Mouse (Mus musculus) forebrain, embryonic 15.5 days (tissue): ENCODE results near the gene 4930522H14Rik. TPM values are rescaled to one million over a fixed set of nuclear protein-coding genes. Genes with fewer than 3 reads are reported as not detected.

Experiments used
- ATAC-seq: fragments of 200-750 bp; cut with Nextera tagmentation; replicated peaks from 2 replicates; pipeline ENCODE4 v1.8.0; 2017; ENCODE audit warnings: mild to moderate bottlenecking, moderate TSS enrichment, moderate library complexity
- H3K27ac ChIP-seq: fragments of 300-500 bp; sonication (generic); replicated peaks from 2 replicates; pipeline ENCODE4 v1.5.1; 2015; ENCODE audit warnings: mild to moderate bottlenecking, inconsistent platforms
- H3K27me3 ChIP-seq: fragments of 300-500 bp; sonication (generic); 2 replicates; pipeline ENCODE4 v1.6.1; 2015; ENCODE audit warnings: inconsistent platforms
- H3K36me3 ChIP-seq: fragments of 300-500 bp; sonication (generic); 2 replicates; pipeline ENCODE4 v1.6.1; 2015; ENCODE audit warnings: mild to moderate bottlenecking, inconsistent platforms
- H3K4me1 ChIP-seq: fragments of 300-500 bp; sonication (generic); 2 replicates; pipeline ENCODE4 v1.6.1; 2015; ENCODE audit warnings: inconsistent platforms
- H3K4me2 ChIP-seq: fragments of 300-500 bp; sonication (generic); replicated peaks from 2 replicates; pipeline ENCODE4 v1.6.1; 2015; ENCODE audit warnings: mild to moderate bottlenecking, inconsistent platforms
- H3K4me3 ChIP-seq: fragments of 300-500 bp; sonication (generic); 2 replicates; pipeline ENCODE4 v1.5.1; 2015; ENCODE audit warnings: mild to moderate bottlenecking, inconsistent platforms
- H3K9ac ChIP-seq: fragments of 300-500 bp; sonication (generic); replicated peaks from 2 replicates; pipeline ENCODE4 v1.6.1; 2015; ENCODE audit warnings: mild to moderate bottlenecking, inconsistent platforms
- H3K9me3 ChIP-seq: fragments of 300-500 bp; sonication (generic); 2 replicates; pipeline ENCODE4 v1.6.1; 2016; ENCODE audit warnings: inconsistent platforms
- WGBS: fragments of 180-500 bp; shearing (Covaris S2); methylation state at CpG from one replicate; pipeline ENCODE4 v1.1.7; 2015; ENCODE audit warnings: mixed read lengths; 5-methylcytosine and 5-hydroxymethylcytosine counted together
- polyA plus RNA-seq: library from polyadenylated mRNA; unstranded; fragments of >200 nt; fragmentation: Nextera tagmentation; extraction: Ambion mirVana; gene quantifications from 2 replicates; pipeline ENCODE4 v1.2.1, GENCODE M21; 2015

The 4930522H14Rik gene
- not detected in 2 replicates for polyA plus RNA-seq

DNA sequence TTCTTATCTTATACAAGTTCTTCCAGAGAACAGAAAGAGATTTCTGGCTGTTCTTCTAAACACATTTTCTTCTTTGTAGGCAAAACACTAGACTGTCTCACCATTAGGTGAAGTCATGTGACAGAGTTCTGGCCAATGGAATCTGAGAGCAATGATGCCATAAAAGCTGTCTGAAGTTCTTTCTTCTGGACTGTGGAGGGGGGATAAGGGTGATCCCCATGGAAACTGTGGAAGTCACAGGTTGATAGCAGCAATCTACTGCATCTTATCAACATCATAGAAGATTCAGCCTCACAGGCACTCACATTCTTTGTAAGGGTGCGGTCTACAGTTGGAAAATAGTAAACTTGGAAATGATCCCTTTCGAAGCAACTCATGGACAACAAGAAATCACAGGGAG lies at the start of gene 4930522H14Rik:
TSS of gene 4930522H14Rik (minus strand) at position 187 of the 400 bp plus-strand sequence.
- 96% methylated on average over 2 of the region's 2 CpGs for WGBS
- H3K27me3 ChIP-seq: no peaks in the 10 kb centered on the region
- 0 out of 2 replicates have a peak, but pooled peaks cover 3% of the 10 kb centered on the region for H3K4me1 ChIP-seq
- no peak for ATAC-seq
- H3K36me3 ChIP-seq: no peaks in the 10 kb centered on the region
- no peaks in the 10 kb centered on the region for H3K9me3 ChIP-seq
- no peak within 1 kb of the TSS for H3K27ac ChIP-seq
- no peak within 1 kb of the TSS for H3K9ac ChIP-seq
- H3K4me3 ChIP-seq: no peak within 1 kb of the TSS
- no peak within 1 kb of the TSS for H3K4me2 ChIP-seq

DNA sequence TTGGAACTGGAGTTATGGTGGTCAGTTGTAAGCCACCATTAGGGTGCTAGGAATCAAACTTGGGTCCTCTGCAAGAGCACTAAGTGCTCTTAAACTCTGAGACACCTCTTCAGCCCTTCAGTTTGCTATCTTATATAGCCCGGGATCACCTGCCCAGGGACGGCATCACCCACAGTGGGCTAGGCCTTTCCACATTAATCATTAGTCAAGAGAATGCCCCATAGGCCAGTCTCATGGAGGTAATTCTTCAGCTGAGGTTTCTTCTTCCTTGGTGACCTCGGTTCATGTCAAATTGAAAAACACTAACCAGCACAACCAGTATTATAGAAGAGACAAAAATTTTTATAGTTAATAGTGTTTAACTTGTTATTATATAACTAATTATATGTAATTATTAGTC lies 47.3 kb upstream of the 4930522H14Rik start:
- H3K4me2 ChIP-seq: no peak overlapping the region
- no peak overlapping the region for H3K9ac ChIP-seq
- ATAC-seq: no peak
- no peaks in the 10 kb centered on the region for H3K27me3 ChIP-seq
- no peak overlapping the region for H3K27ac ChIP-seq
- H3K4me3 ChIP-seq: no peak overlapping the region
- no peaks in the 10 kb centered on the region for H3K9me3 ChIP-seq
- peaks cover 2% of the 10 kb centered on the region; the same call in 1 of the 2 replicates for H3K4me1 ChIP-seq
- H3K36me3 ChIP-seq: no peaks in the 10 kb centered on the region
- 94% methylated on average over 3 of the region's 3 CpGs for whole genome bisulfite sequencing

DNA sequence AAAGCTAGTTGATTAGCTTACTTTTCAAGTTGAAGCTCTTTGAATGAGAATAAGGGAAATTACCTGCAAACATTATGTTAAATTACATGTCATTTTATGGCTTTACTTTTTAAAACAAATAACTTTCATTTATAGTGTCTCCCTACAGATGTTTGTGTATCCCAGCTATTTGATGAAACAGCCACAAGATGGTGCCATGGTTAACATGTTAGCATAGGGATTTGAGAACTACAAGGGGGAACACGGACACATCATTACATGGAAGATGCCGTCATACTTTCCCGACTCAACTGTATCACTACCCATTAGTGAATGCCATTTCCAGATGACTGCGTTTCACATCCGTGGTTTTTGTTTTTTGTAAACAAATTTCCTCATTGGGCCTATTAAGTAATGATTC lies 45.8 kb upstream of the 4930522H14Rik start:
- ATAC-seq: no peak
- Histone ChIP-seq H3K4me3 (no peak overlapping the region), H3K27ac (no peak overlapping the region), H3K36me3 (no peaks in the 10 kb centered on the region), H3K4me1 (no peaks in the 10 kb centered on the region), H3K9ac (no peak overlapping the region), H3K9me3 (no peaks in the 10 kb centered on the region), H3K27me3 (no peaks in the 10 kb centered on the region), H3K4me2 (no peak overlapping the region)
- 71% methylated on average over 5 of the region's 5 CpGs for WGBS

DNA sequence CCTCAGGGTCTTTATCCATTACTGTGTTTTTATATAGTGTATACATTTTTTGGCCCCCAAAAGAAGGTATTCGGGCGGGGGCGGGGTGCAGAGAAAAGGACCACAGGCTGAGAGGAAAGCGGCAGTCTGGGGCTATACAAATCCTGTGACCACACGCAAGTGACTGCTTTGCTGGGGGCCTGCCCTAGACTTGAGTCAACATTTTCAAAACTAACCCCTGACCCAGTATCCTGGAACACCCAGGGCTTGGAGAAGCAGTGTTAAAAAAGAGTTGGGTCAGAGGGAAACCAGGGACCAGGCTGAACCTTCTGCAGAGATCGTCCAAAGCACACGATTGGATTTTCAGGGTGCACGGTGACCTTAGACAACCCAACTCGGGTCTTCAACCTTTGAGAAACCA lies 43.7 kb upstream of the 4930522H14Rik start:
- no peak overlapping the region for H3K9ac ChIP-seq
- H3K27me3 ChIP-seq: no peaks in the 10 kb centered on the region
- H3K4me2 ChIP-seq: no peak overlapping the region
- no peaks in the 10 kb centered on the region for H3K9me3 ChIP-seq
- H3K4me1 ChIP-seq: no peaks in the 10 kb centered on the region
- WGBS: 83% methylated on average over 9 of the region's 9 CpGs
- H3K4me3 ChIP-seq: no peak overlapping the region
- ATAC-seq: no peak
- H3K27ac ChIP-seq: no peak overlapping the region
- H3K36me3 ChIP-seq: no peaks in the 10 kb centered on the region

DNA sequence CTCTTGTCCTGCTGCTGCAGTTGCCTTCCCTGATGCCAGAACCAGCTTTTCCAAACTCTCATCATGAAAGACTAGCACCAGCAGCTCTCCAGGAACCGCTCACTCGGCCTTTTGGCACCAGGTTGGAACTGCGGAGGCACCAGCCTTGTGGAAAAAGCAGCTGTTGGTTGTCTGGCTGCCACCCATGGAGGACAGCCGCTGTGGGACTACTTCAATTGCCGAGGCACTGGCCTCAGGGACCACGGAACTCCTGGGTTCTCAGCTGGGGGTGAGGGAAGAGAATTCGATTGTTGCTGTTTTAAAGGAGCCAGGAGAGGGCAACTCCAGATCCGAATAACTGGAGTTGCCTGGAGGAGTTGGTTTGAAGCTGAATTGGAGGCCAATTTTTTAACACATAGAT lies 43.2 kb upstream of the 4930522H14Rik start:
- Histone ChIP-seq H3K4me2 (no peak overlapping the region), H3K4me3 (no peak overlapping the region), H3K9me3 (no peaks in the 10 kb centered on the region), H3K4me1 (no peaks in the 10 kb centered on the region), H3K27me3 (no peaks in the 10 kb centered on the region), H3K36me3 (no peaks in the 10 kb centered on the region), H3K27ac (no peak overlapping the region), H3K9ac (no peak overlapping the region)
- no peak for ATAC-seq
- WGBS: 53% methylated on average over 8 of the region's 8 CpGs

DNA sequence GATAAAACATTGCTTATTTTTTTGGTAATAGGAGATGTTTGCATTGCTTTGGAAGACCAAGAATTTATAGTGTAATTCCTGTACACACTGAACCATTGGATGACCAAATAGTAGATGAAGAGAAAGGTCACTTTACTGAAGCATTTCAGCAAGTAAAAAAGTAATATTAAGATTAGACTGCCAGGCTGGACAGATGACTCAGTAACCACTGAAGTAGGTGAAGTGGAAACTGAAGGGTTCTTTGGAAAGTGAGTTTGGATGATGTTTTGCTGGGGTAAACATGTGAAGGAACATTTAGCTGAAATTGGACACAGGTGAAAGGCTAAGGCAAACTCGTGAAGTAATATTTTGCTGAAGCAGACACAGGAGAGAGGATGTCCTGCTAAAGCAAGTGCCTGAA lies 41.5 kb upstream of the 4930522H14Rik start:
- no peaks in the 10 kb centered on the region for H3K9me3 ChIP-seq
- H3K4me2 ChIP-seq: no peak overlapping the region
- no peak overlapping the region for H3K4me3 ChIP-seq
- 96% methylated on average over 1 of the region's 1 CpGs for WGBS
- no peak overlapping the region for H3K9ac ChIP-seq
- no peak overlapping the region for H3K27ac ChIP-seq
- no peaks in the 10 kb centered on the region for H3K36me3 ChIP-seq
- no peaks in the 10 kb centered on the region for H3K4me1 ChIP-seq
- ATAC-seq: no peak
- no peaks in the 10 kb centered on the region for H3K27me3 ChIP-seq

DNA sequence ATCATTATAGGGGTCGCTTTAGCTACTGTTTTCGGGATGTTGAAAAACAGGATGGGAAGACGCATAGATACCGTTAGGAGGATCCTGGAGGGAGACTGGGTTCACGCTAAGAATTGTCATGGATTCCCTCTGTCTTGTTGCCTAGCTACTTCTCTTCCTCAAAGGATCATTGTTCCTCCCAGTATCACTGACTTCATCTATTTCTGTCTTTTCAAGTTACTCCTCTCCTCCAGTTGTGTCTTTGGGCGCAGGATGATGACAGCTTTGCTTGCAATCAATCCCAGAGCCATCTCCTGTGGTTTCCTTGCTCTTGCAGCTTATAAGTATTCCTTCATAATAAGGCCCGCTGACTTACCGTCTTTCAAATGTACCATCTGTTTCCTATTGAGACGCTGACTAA lies 38.3 kb upstream of the 4930522H14Rik start:
- H3K36me3 ChIP-seq: no peaks in the 10 kb centered on the region
- ATAC-seq: no peak
- WGBS: 89% methylated on average over 9 of the region's 9 CpGs
- H3K4me2 ChIP-seq: no peak overlapping the region
- no peaks in the 10 kb centered on the region for H3K27me3 ChIP-seq
- H3K4me1 ChIP-seq: no peaks in the 10 kb centered on the region
- no peak overlapping the region for H3K9ac ChIP-seq
- no peaks in the 10 kb centered on the region for H3K9me3 ChIP-seq
- H3K27ac ChIP-seq: no peak overlapping the region
- H3K4me3 ChIP-seq: no peak overlapping the region

DNA sequence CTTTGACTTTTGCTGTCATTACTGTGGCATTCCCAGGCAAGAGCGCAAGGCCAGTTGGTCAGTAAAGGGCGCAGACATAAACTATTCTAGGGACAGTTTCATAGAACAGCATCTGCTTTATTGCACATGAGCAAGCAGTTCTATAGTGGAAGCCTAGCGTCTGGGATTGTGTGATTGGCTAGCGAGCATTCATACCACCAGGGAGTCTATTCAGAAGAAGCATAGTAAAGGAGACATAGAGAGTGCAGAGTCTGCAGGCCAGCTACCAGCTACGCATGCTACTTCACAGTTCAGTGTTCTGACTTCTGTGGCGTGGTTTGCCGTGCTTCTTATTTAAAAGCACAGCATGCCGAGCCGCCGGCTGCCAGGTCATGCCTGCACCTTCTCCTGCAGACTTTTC lies 37.9 kb upstream of the 4930522H14Rik start:
- no peaks in the 10 kb centered on the region for H3K4me1 ChIP-seq
- H3K27ac ChIP-seq: no peak overlapping the region
- H3K4me3 ChIP-seq: no peak overlapping the region
- 60% methylated on average over 10 of the region's 10 CpGs for WGBS
- no peak for ATAC-seq
- H3K36me3 ChIP-seq: no peaks in the 10 kb centered on the region
- H3K4me2 ChIP-seq: no peak overlapping the region
- no peaks in the 10 kb centered on the region for H3K9me3 ChIP-seq
- H3K27me3 ChIP-seq: no peaks in the 10 kb centered on the region
- H3K9ac ChIP-seq: no peak overlapping the region

DNA sequence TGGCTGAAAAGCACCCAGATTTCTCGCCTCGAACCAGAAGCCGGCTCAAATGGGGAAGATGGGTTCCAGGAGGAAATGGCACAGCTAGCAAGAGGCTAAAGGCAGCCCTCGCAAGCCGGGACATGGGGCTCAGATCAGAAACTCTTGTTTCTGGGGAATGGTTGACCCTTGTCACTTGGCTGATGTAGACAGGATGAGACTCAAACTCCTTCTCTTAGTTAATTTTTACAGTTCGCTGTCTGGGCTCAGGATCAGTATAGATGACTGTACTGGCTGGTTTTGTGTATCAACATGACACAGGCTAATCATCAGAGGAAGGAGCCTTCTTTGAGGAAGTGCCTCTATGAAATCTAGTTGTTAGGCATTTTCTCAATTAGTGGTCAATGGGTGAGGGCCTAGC lies 33.6 kb upstream of the 4930522H14Rik start:
- WGBS: 94% methylated on average over 6 of the region's 6 CpGs
- ATAC-seq: no peak
- H3K4me1 ChIP-seq: no peaks in the 10 kb centered on the region

DNA sequence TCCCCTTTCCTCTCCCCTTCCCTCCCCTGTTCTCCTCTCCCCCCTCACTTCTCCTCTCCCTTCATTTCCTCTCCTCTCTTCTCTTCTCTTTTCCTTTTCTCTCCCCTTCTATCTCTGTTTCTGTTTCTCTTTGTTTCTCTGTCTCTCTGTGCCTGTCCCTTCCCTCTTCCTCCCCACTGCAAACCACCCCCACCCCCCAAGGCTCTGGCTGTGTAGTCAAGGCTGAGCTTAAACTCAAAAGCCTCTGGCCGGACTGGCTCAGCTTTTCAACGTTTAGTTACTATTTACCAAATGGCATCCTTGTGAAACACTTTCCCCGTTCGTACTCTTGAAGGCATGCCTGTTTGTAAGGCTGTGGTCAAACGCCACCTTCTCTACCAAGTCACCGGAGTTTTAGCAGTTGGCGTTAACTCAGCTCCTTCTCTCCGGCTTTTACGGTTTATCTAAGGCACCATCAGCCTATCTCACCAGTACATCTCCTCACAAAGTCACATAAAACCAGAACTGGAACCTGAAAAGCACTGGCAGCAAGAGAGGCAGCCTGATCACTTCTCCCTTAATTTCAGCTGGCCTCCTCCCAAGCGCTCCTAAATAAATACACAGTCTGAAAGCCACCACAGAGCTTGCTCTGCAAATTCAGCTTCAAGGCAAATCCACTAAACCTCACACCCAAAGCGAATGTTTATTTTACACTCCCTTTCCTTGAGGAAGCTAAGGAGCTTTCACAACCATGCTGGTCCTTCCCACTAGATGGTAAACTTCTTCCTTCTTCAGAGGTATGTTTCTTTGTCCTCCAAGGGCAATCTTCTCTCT lies 19.4 kb upstream of the 4930522H14Rik start:
- Histone ChIP-seq H3K9ac (no peak overlapping the region), H3K4me2 (no peak overlapping the region)

More for the DNA sequence above, 33.6 kb upstream of the 4930522H14Rik start:
- H3K4me2 ChIP-seq: no peak overlapping the region
- H3K36me3 ChIP-seq: no peaks in the 10 kb centered on the region
- H3K27ac ChIP-seq: no peak overlapping the region
- no peaks in the 10 kb centered on the region for H3K9me3 ChIP-seq
- no peaks in the 10 kb centered on the region for H3K27me3 ChIP-seq
- no peak overlapping the region for H3K4me3 ChIP-seq
- no peak overlapping the region for H3K9ac ChIP-seq

DNA sequence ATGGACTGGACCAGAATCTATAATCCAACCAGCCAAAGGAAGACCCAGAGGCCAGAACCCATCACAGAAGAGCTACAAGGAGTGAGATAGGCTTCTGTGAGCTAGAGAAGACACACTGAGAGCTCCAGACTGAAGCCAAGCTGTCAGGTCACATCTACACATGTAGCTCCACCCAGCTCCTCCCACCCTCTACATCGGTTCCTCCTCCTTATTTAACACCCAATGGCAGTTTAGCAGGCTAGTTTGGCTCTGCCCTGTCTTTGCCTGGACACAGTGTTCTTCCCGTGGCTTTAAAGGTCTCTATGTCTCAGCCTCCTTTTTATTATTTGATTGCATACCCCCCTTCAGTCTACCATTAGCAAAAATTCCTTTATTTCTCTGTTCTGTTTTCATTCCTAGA lies 16.2 kb upstream of the 4930522H14Rik start:
- 34% methylated on average over 2 of the region's 2 CpGs for WGBS
- H3K9me3 ChIP-seq: no peaks in the 10 kb centered on the region
- H3K4me2 ChIP-seq: no peak overlapping the region
- H3K27me3 ChIP-seq: no peaks in the 10 kb centered on the region
- no peaks in the 10 kb centered on the region for H3K36me3 ChIP-seq
- no peaks in the 10 kb centered on the region for H3K4me1 ChIP-seq
- no peak overlapping the region for H3K4me3 ChIP-seq
- no peak overlapping the region for H3K27ac ChIP-seq
- ATAC-seq: no peak
- no peak overlapping the region for H3K9ac ChIP-seq

More for the DNA sequence above, 19.4 kb upstream of the 4930522H14Rik start:
- Histone ChIP-seq H3K36me3 (no peaks in the 10 kb centered on the region), H3K4me1 (no peaks in the 10 kb centered on the region), H3K4me3 (no peak overlapping the region), H3K27ac (no peak overlapping the region), H3K27me3 (no peaks in the 10 kb centered on the region), H3K9me3 (no peaks in the 10 kb centered on the region)
- ATAC-seq: no peak
- 55% methylated on average over 11 of the region's 11 CpGs for WGBS

DNA sequence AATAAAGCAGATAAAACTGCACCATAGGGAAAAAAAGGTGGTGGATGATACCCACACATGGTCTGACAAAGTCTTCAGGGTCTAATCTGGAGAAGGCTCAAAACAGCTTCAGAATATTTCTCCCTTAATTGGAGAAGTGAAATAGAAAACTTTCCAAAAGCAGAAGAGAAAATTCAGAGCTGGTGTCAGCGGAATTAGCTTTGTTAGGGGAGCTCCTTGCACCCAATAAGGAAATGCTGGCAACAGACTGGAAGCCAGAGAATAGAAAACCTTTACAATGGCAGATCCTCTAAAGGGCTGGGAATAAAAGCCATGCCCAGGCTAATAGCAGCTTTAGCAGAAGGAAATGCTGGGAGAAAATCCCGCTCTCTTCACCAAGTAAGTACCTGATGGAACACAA lies 15.4 kb upstream of the 4930522H14Rik start:
- no peaks in the 10 kb centered on the region for H3K27me3 ChIP-seq
- no peaks in the 10 kb centered on the region for H3K9me3 ChIP-seq
- no peaks in the 10 kb centered on the region for H3K4me1 ChIP-seq
- H3K9ac ChIP-seq: no peak overlapping the region
- no peak overlapping the region for H3K4me2 ChIP-seq
- H3K4me3 ChIP-seq: no peak overlapping the region
- no peaks in the 10 kb centered on the region for H3K36me3 ChIP-seq
- H3K27ac ChIP-seq: no peak overlapping the region
- 68% methylated on average over 2 of the region's 2 CpGs for WGBS
- ATAC-seq: no peak
